Mouse (Mus musculus) lung, adult 2 months (tissue): Measurements from ENCODE around the gene Arhgef19. TPM values are rescaled to one million over a fixed set of nuclear protein-coding genes. Genes with fewer than 3 reads are reported as not detected.

ENCODE experiments used
- DNase-seq: peaks from one replicate; pipeline ENCODE4 v3.0.0; 2022
- H3K4me1 ChIP-seq: fragments of 200-500 bp; 2 replicates; pipeline ENCODE4 v1.6.1; 2011; ENCODE audit warnings: low read length; ENCODE audit not compliant: control insufficient read depth, insufficient read depth
- H3K4me3 ChIP-seq: fragments of 200-500 bp; replicated peaks from 2 replicates; pipeline ENCODE3; 2011; ENCODE audit warnings: low read depth, mild to moderate bottlenecking, control low read depth, low read length; ENCODE audit errors: extremely low read depth
- CTCF ChIP-seq: fragments of 200-500 bp; IDR thresholded peaks from 2 replicates; pipeline ENCODE4 v1.5.1; 2011; ENCODE audit warnings: mild to moderate bottlenecking, low read length, control low read depth; ENCODE audit not compliant: insufficient read depth
- POLR2A ChIP-seq: fragments of 200-500 bp; IDR thresholded peaks from 2 replicates; pipeline ENCODE4 v1.6.1; 2011; ENCODE audit warnings: low read depth, mild to moderate bottlenecking, control low read depth, low read length, borderline replicate concordance; ENCODE audit errors: extremely low read depth
- WGBS: fragments of 180-500 bp; shearing (Covaris S2); methylation state at CpG from one replicate; pipeline ENCODE4 v1.1.7; 2018; 5-methylcytosine and 5-hydroxymethylcytosine counted together
- polyA plus RNA-seq: library from polyadenylated mRNA; depleted of rRNA; stranded (reverse); fragments of >200 nt; gene quantifications from 2 replicates; pipeline ENCODE4 v1.2.3, GENCODE M21; 2012; rRNA removed

Gene Arhgef19
- polyA plus RNA-seq, 1 experiment = 15.3 TPM

DNA sequence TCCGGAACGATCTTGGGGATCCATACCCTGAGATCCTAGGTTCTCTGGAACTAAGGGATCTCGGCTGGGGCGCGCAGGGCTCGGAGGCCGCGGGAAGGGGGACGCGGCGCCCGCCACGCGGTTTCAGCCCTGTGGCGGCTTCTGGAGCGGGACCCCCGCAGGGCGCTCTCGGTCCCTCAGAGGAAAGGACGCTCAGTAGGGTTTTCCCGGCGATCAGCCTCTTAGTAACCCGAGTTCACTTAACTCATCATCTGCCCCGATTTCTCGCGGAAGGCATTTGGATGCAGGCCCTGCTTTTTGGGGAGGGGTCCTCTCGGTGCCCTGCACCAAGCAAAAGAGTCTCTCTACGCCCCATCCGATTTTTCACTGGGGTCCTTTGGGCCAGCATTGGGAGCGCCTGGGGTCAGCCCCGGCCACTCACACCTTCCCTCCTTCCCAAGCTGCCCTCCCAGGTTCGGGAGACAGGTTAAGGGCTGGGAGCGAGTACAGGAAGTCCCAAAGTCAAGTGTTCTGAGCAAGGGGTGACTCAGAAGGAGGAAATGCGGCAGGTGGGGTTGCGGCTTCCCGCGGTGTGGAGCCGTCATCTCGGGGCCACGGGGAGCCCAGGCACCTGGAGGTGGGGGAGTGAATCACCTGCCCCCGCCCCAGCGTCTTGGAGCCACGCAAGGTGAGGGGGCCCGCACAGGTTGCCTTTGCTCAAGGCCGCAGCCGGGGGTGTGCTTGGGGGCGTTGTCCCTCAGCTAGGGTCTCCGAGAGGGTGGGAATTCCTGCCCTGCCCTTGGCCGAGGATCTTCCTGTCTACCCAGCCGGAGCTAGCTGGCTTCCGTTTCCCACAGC is 62.5 kb downstream of the Arhgef19 start:
- peaks cover 18% of the 10 kb centered on the region for H3K4me1 ChIP-seq
- under 1% methylated on average over 51 of the region's 51 CpGs for WGBS
- TF ChIP-seq CTCF = no peak
- TF ChIP-seq POLR2A = no peak
- H3K4me3 ChIP-seq = peak overlapping the region; percentile 88
- peak; percentile 67 for DNase-seq

DNA sequence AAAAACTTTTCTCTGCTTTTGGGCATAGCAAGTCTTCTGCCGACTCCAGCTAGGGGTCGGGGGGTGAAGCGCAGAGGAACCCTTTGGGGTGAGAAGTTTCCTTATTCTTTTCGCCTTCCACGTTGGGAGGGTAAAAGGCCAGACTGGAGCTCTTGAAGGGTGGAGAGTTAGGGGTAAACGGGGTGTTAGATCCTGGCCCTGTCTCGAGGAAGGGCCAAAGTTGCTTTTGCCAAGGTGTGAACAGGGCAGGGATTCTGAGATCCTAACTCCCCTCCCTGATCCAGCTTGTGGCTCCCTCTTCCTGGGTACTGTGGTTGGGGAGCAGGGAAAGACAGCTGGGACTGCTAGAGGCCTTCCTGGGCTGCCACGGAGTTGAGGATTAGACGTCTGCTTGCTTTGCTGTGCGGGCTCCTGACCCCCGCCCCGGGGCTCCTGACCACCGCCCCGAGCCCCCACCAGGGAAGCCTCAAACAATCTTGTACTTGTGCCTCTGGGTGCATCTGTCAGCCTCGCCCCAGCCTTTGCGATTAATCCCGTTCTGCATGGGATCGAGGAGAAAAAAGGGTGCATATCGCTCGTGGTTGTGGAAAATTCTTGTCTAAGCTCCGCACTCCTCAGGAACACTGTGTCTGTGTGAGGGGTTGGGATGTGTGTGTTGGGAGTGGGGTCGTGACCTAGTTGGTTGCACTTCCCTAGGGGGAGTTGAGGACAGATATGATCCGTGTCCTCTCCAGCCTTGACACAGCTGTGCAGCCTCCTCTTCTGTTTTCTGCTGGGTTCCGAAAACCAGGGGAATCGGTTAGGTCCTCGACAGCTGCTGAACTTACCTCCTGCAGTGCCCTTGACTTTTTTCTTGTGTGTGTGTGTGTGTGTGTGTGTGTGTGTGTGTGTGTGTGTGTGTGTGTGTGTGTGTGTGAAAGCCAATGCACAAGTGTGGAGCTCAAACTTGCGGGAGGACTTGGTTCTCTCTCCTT is 63.4 kb downstream of the Arhgef19 start:
- TF ChIP-seq POLR2A (no peak), CTCF (no peak)
- DNase-seq = peak; percentile 46

DNA sequence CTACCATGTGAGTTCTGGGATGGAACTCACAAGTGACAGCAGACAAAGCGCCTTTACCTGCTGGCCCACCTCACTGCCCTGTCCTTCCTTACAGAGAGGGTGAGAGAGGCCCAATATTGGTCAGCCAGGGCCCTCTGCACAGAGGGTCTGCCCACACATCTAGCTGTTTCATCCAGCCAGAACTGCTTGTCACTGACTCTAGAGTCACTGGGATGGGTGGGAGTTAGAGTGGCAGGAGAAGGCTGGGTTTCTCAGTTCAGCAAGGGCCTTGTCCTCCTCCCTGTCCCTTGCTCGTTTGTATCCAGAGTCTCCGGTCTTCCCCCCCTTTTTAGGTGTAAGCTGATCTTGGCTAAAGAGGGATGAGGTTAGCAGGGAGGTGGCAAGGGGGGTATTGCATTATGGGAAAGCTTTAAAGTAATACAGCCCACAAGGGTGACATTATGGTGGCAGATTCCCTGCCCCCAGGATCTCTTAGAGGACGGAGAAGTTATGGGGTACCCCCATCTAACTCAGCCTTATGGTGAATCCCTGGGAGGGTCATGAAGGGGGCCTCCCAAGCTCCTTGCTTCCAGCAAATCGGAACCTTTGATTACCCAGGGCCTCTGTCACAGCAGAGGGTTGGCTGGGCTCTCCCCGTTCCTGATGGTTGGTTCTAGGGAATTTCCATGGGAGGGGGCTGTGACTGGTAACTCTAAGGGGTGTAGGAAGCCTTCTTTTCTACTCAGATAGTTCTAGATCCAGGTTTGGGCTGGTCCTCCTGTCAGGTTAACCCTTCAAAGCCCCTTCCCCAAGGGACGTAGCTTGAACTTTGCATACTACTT is 64.3 kb downstream of the Arhgef19 start:
- Histone ChIP-seq H3K4me3 (peak overlapping the region; percentile 88), H3K4me1 (peaks cover 18% of the 10 kb centered on the region)
- 44% methylated on average over 7 of the region's 7 CpGs for WGBS
- TF ChIP-seq POLR2A (no peak), CTCF (no peak)
- no peak for DNase-seq

More for the DNA sequence above, 63.4 kb downstream of the Arhgef19 start:
- H3K4me3 ChIP-seq = peak overlapping the region; percentile 88
- peaks cover 18% of the 10 kb centered on the region for H3K4me1 ChIP-seq
- 10% methylated on average over 27 of the region's 27 CpGs for whole genome bisulfite sequencing

DNA sequence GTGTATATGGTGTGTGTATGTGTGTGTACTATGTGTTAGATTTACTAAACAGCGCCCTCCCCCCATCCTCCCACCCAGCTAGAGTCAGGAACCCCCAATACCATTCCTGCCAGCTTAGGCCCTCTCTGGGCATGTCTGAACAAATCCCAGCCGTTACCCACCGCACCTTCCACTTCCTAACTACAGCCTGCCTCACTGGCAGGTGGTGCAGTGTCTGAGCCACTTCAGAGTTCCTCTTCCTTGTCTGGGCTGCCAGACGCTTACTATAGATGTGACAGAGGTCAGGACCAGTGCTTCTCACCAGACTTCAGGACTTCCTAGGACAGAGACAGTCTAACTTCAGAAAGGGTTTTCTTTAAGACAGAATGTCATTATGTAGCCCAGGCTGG is 64.9 kb downstream of the Arhgef19 start:
- DNase-seq = no peak
- H3K4me3 ChIP-seq = no peak overlapping the region
- peaks cover 18% of the 10 kb centered on the region for H3K4me1 ChIP-seq
- TF ChIP-seq POLR2A = no peak
- no peak for TF ChIP-seq CTCF
- WGBS = 45% methylated on average over 4 of the region's 4 CpGs

DNA sequence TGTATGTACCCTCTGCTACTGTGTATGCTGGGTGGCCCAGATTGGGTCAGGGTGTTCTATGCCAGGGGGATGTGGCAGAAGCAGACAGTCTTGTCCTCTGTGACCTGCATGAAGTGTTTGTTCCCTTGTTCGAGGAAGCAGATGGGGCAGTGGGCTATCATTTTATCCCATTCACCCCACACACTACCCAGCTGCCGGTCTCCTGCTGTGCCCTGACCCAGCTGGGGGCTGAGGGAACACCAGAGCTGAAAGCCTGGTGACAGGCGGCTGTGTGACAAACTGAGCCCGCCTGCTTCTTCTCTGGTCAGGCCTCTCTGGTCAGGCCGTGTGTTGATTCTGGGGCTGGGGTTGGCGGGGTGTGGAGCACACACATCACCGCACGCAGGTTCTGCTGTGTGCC is 66.8 kb downstream of the Arhgef19 start:
- TF ChIP-seq POLR2A = no peak
- no peak for TF ChIP-seq CTCF
- DNase-seq = no peak
- 56% methylated on average over 8 of the region's 8 CpGs for WGBS
- Histone ChIP-seq H3K4me3 (no peak overlapping the region), H3K4me1 (peaks cover 33% of the 10 kb centered on the region)

Other genes with a start within 250 kb of the Arhgef19 start
- 173 and 190 TPM in 2 replicates for gene Mfap2, start 229.1 kb upstream of the Arhgef19 start, polyA plus RNA-seq
- gene Crocc, start 178.9 kb upstream of the Arhgef19 start, polyA plus RNA-seq = 10.1 and 14.0 TPM in 2 replicates
- gene Necap2, start 161.1 kb upstream of the Arhgef19 start, polyA plus RNA-seq = 76.7 and 85.5 TPM in 2 replicates
- not detected in 2 replicates for gene Spata21, start 151.2 kb upstream of the Arhgef19 start, polyA plus RNA-seq
- 50.5 and 56.4 TPM in 2 replicates for gene Szrd1, start 99.7 kb upstream of the Arhgef19 start, polyA plus RNA-seq
- gene Fbxo42, start 91.6 kb upstream of the Arhgef19 start, polyA plus RNA-seq = 13.8 and 14.2 TPM in 2 replicates
- gene Rsg1, start 25.5 kb upstream of the Arhgef19 start, polyA plus RNA-seq = 1.9 and 3.7 TPM in 2 replicates
- 54.0 and 68.8 TPM in 2 replicates for gene Epha2, start 61.7 kb downstream of the Arhgef19 start, polyA plus RNA-seq
- 0.70 and 2.1 TPM in 2 replicates for gene Fam131c, start 128.7 kb downstream of the Arhgef19 start, polyA plus RNA-seq
- gene Clcnka, start 159.2 kb downstream of the Arhgef19 start, polyA plus RNA-seq = 1.4 TPM in 1 of 2 replicates, not detected in the other
- 0.20 TPM in 1 of 2 replicates, not detected in the other for gene Clcnkb, start 176.5 kb downstream of the Arhgef19 start, polyA plus RNA-seq
- gene Hspb7, start 181.3 kb downstream of the Arhgef19 start, polyA plus RNA-seq = 19.6 and 29.1 TPM in 2 replicates
- gene Srarp, start 196.6 kb downstream of the Arhgef19 start, polyA plus RNA-seq = 0.18 TPM in 1 of 2 replicates, not detected in the other
- gene Zbtb17, start 205.2 kb downstream of the Arhgef19 start, polyA plus RNA-seq = 30.9 and 38.6 TPM in 2 replicates